Mouse (Mus musculus) stomach, postnatal 0 days (tissue): ENCODE results near the gene Scn8a. TPM values are rescaled to one million over a fixed set of nuclear protein-coding genes. Genes with fewer than 3 reads are reported as not detected.

ENCODE experiments used
- ATAC-seq: fragments of 200-750 bp; cut with Nextera tagmentation; 2 replicates; pipeline ENCODE4 v1.8.0; 2017; ENCODE audit not compliant: low FRiP score, low TSS enrichment
- DNase-seq: peaks from one replicate; pipeline ENCODE4 v3.0.0-alpha.2; 2016; ENCODE audit warnings: low spot score
- H3K27ac ChIP-seq: fragments of 300-500 bp; sonication (generic); replicated peaks from 2 replicates; pipeline ENCODE4 v1.5.1; 2014; ENCODE audit warnings: mild to moderate bottlenecking, control low read depth
- H3K27me3 ChIP-seq: fragments of 300-500 bp; sonication (generic); 2 replicates; pipeline ENCODE4 v1.6.1; 2014; ENCODE audit warnings: low read length; ENCODE audit not compliant: control insufficient read depth, insufficient read depth
- H3K36me3 ChIP-seq: fragments of 300-500 bp; sonication (generic); 2 replicates; pipeline ENCODE4 v1.6.1; 2014; ENCODE audit warnings: low read length, mixed read lengths; ENCODE audit not compliant: control insufficient read depth, insufficient read depth
- H3K4me1 ChIP-seq: fragments of 300-500 bp; sonication (generic); replicated peaks from 2 replicates; pipeline ENCODE4 v1.6.1; 2014; ENCODE audit warnings: antibody characterized with exemption; ENCODE audit not compliant: control insufficient read depth, insufficient read depth
- H3K4me2 ChIP-seq: fragments of 300-500 bp; sonication (generic); replicated peaks from 2 replicates; pipeline ENCODE4 v1.6.1; 2014; ENCODE audit warnings: low read depth, mild to moderate bottlenecking, control low read depth, moderate library complexity
- H3K4me3 ChIP-seq: fragments of 300-500 bp; sonication (generic); 2 replicates; pipeline ENCODE4 v1.5.1; 2014; ENCODE audit warnings: low read depth, low read length, control low read depth
- H3K9ac ChIP-seq: fragments of 300-500 bp; sonication (generic); 2 replicates; pipeline ENCODE4 v1.6.1; 2014; ENCODE audit warnings: mild to moderate bottlenecking, low read length, control low read depth, mixed read lengths
- H3K9me3 ChIP-seq: fragments of 300-500 bp; sonication (generic); 2 replicates; pipeline ENCODE4 v1.6.1; 2016; ENCODE audit warnings: low read length; ENCODE audit not compliant: control insufficient read depth
- CTCF ChIP-seq: IDR thresholded peaks from 2 replicates; pipeline ENCODE4 v1.5.1; 2016; ENCODE audit warnings: antibody characterized with exemption, low read depth, mild to moderate bottlenecking, moderate library complexity
- EP300 ChIP-seq: optimal IDR thresholded peaks from 2 replicates; pipeline ENCODE3; 2016; ENCODE audit warnings: antibody characterized with exemption
- WGBS: fragments of 180-500 bp; shearing (Covaris S2); extraction: QIAGEN DNeasy Blood & Tissue Kit; methylation state at CpG from one replicate; pipeline ENCODE4 v1.1.7; 2014; 5-methylcytosine and 5-hydroxymethylcytosine counted together
- polyA plus RNA-seq: library from polyadenylated mRNA; unstranded; fragments of >200 nt; fragmentation: Nextera tagmentation; extraction: Ambion mirVana; gene quantifications from 2 replicates; pipeline ENCODE4 v1.2.1, GENCODE M21; 2015

Gene Scn8a
- polyA plus RNA-seq, 1 experiment from 2014 or later, result 0.61 TPM

- Histone ChIP-seq H3K27ac (no peak overlapping the region), H3K4me1 (0 out of 2 replicates have a peak, but pooled peaks cover 2% of the 10 kb centered on the region), H3K9ac (no peak overlapping the region), H3K4me3 (no peak overlapping the region), H3K36me3 (no peaks in the 10 kb centered on the region), H3K9me3 (no peaks in the 10 kb centered on the region), H3K27me3 (no peaks in the 10 kb centered on the region), H3K4me2 (no peak overlapping the region)
- ATAC-seq (no peak), DNase-seq (no peak)
- TF ChIP-seq CTCF (no peak), EP300 (no peak)
- 94% methylated on average over 8 of the region's 8 CpGs for WGBS
These were observed 221.9 kb downstream of the Scn8a start for GRCm38 (mm10) chr15:101091551-101091950.

DNA sequence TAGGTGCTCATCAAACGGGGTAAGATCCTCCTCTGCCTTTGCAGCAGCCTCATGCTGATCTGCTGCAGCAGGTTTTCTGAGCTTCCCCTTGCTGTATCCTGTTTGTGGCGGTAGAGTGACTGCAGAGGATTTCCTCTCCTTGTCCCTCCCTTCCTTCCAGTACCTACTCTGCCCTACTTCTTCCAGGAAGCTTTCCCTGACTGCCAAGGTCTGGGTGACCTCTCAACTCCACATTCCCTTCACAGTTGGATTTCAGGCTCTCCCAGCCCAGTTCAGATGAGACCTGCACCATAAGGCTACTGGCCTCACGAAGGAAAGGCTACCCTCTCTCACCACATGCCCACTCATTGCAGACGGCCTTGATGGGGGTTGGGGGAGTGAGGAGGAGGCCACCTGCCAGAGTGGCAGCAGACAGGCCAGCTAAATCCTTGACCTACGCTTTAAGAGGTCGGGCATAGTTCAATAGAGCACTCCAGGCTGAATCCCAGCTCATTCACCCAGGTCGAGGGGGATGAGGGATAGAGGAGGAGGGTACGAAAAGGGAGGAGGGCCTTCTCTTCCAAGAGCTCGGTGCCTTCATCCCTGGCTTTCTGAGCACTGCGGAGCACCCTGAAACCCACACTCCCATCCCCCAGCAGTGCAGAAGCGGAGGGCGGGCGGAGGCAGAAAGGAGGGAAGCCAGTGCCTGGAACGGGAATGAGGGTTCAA lies 222.6 kb downstream of the Scn8a start:
- Histone ChIP-seq H3K9ac (no peak overlapping the region; the same call in 1 of the 2 replicates), H3K36me3 (no peaks in the 10 kb centered on the region), H3K4me2 (no peak overlapping the region), H3K4me1 (0 out of 2 replicates have a peak, but pooled peaks cover 2% of the 10 kb centered on the region), H3K27me3 (no peaks in the 10 kb centered on the region), H3K9me3 (no peaks in the 10 kb centered on the region), H3K27ac (no peak overlapping the region), H3K4me3 (no peak overlapping the region)
- 52% methylated on average over 14 of the region's 14 CpGs for WGBS
- DNase-seq, result no peak
- no peak for TF ChIP-seq CTCF
- TF ChIP-seq EP300, result no peak
- peak; percentile 14; the same call in 1 of the 2 replicates for ATAC-seq

- ATAC-seq (0 out of 2 replicates have a peak, but pooled peaks have one; percentile 27), DNase-seq (no peak)
- Histone ChIP-seq H3K27ac (no peak overlapping the region), H3K4me1 (0 out of 2 replicates have a peak, but pooled peaks cover 4% of the 10 kb centered on the region), H3K4me2 (no peak overlapping the region), H3K9me3 (no peaks in the 10 kb centered on the region), H3K36me3 (no peaks in the 10 kb centered on the region), H3K4me3 (no peak overlapping the region), H3K9ac (no peak overlapping the region), H3K27me3 (no peaks in the 10 kb centered on the region)
- TF ChIP-seq EP300 (no peak), CTCF (no peak)
- WGBS, result 49% methylated on average over 25 of the region's 25 CpGs
These were observed 223.4 kb downstream of the Scn8a start for GRCm38 (mm10) chr15:101092829-101093648.

DNA sequence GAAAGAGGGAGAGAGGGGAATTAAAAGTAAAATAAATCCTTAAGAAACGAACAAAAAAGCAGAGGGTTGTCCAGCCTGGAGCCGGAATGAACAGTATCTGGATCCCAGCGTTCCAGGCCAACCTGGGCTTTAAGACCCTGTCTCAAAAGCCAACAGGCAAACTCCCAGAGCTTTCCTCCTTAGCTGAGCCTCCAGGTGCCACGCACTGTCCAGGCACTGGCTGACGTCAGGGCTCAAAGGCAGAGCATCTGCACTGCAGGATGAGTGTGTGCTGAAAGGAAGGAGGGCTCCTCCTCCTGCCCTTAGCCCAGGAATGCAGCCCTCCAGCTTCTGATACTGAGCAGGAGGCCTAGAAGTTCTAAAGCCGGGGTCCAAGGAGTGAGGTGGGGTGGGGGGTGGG lies 224.3 kb downstream of the Scn8a start:
- no peak overlapping the region for H3K9ac ChIP-seq
- H3K4me1 ChIP-seq, result 0 out of 2 replicates have a peak, but pooled peaks cover 4% of the 10 kb centered on the region
- no peaks in the 10 kb centered on the region for H3K27me3 ChIP-seq
- H3K4me3 ChIP-seq, result no peak overlapping the region
- ATAC-seq (no peak), DNase-seq (no peak)
- 57% methylated on average over 6 of the region's 6 CpGs for WGBS
- no peaks in the 10 kb centered on the region for H3K9me3 ChIP-seq
- TF ChIP-seq CTCF, result no peak
- TF ChIP-seq EP300, result no peak
- no peak overlapping the region for H3K4me2 ChIP-seq
- no peak overlapping the region for H3K27ac ChIP-seq
- no peaks in the 10 kb centered on the region for H3K36me3 ChIP-seq

DNA sequence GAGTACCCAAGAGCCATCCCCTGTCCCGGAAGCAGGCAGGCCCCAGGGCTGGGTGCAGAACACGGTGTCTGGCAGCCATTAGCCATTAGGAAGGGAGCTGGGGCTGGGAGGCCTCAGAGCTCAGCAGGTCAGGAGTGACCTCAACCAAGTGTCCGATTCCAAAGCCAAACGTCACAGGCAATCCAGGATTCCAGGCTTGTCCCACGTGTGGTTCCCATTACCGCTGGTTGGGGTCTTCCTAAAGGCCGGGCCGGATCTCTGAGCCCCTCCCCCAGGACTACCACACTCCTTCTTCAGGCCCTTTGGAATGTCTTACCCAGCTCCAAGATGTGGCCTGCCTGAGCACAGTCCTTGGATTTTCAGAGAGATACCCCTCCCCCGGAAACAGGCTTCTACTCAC lies 225.3 kb downstream of the Scn8a start:
- Histone ChIP-seq H3K4me1 (0 out of 2 replicates have a peak, but pooled peaks cover 4% of the 10 kb centered on the region), H3K27me3 (no peaks in the 10 kb centered on the region), H3K36me3 (no peaks in the 10 kb centered on the region), H3K4me2 (no peak overlapping the region), H3K9ac (no peak overlapping the region), H3K4me3 (no peak overlapping the region), H3K27ac (no peak overlapping the region), H3K9me3 (no peaks in the 10 kb centered on the region)
- ATAC-seq (no peak), DNase-seq (no peak)
- WGBS, result 67% methylated on average over 9 of the region's 9 CpGs
- TF ChIP-seq CTCF, result no peak
- no peak for TF ChIP-seq EP300
